Mouse (Mus musculus) MN1 (cell line): ENCODE results near the gene Knl1.

Experiments
- DNase-seq: peaks from one replicate; pipeline ENCODE4 v3.0.0-alpha.2; 2016; ENCODE audit warnings: low spot score

Gene Knl1

GRCm38 (mm10) chr2:119035397-119035745 lies 11.5 kb upstream of the Knl1 start:
- no peak for DNase-seq

- peak; percentile 51 for DNase-seq
Measured at GRCm38 (mm10) chr2:119040882-119041281, 6.0 kb upstream of the Knl1 start.

GRCm38 (mm10) chr2:119045163-119045562 lies 1.8 kb upstream of the Knl1 start:
- DNase-seq = no peak

DNA sequence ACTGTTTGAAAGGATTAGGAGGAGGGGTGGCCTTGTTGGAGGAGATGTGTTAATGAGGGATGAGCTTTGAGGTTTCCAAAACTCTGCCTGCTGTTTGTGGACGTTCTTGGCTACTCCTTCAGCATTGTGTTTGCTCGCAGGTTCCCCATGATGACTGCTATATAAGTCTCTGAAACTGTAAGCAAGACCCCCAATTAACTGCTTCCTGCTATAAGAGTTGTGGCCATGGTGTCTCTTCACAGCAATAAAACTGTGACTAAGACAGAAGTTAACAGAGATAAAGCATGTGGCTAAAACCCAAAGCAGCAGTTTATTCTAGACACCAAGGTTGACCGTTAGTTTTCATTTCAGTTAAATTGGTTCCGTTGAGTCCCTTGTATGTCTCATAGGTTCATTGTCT lies 930 bp downstream of the Knl1 start:
- no peak for DNase-seq

DNA sequence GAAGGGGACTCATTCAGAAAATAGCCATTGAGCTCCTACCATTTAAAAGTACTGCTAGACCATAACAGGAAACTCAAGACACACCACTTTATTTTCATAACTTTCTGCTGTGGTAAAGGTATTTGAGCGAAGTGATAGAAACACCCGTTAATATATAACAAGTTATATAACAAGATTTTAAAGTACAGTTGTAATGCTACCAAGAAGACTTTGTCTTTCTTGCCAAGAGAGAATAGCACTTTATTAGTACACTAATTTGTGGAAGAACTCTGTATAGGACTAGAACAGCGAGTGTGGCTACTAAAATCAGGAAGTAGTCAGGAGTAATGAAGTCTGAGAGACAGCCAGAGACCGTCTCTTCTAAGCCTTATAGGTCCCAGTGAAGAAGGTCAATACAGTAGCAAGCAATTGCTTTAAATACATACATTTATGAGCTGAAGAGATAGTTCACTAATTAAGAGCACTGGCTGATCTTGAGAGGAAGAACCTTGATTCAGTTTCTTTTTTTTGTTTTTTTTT lies 3.3 kb downstream of the Knl1 start:
- DNase-seq = no peak

GRCm38 (mm10) chr2:119060139-119060538 lies 13.2 kb downstream of the Knl1 start:
- DNase-seq = no peak

- DNase-seq = no peak
Measured at GRCm38 (mm10) chr2:119072397-119072796, 25.5 kb downstream of the Knl1 start.

DNA sequence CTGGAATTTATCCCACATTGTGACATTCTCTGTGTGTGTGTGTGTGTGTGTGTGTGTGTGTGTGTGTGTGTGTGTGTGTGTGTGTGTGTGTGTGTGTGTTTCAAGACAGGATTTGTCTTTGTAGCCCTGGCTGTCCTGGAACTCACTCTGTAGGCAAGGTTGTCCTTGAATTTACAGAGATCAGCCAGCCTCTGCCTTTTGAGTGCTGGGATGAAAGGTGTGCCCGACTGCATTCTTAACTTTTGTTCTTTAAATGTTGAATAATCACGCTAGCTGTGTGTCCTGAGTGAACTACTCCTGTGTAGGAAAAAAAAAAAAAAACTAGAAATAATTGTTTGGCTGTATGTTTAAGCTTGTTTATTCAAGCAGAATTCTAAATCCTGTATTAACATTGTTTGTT lies 39.2 kb downstream of the Knl1 start:
- no peak for DNase-seq

DNA sequence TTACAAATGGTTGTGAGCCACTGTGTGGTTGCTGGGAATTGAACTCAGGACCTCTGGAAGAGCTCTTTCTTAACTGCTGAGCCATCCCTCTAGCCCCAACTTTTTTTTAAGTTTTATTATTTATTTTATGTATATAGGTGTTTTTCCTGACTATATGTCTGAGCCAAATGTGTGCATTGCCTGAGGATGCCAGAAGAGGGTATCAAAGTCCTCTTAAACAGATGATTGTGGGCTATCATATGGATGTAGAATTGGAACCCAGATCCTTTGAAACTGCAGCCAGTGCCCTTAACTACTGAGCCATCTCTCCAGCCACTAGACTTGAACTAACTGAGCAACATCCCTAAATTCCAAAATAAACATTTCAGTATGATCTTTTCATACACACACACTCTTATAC lies 54.6 kb downstream of the Knl1 start:
- peak; percentile 16 for DNase-seq

DNA sequence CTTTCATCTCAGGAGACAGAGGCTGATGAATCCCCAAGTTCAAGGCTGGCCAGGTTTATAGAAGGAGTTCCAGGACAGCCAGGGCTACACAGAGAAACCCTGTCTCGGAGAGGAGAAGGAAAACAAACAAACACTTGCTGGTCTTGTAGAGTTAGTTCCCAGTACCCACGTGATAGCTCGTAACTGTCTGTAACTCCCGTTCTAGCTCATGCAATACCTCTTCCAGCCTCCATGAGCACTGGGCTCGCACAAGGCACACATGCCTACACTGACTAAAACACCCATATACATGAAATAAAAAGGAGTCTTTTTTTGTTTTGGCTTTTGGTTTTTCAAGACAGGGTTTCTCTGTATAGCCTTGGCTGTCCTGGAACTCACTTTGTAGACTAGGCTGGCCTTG lies 59.7 kb downstream of the Knl1 start:
- DNase-seq = no peak

DNA sequence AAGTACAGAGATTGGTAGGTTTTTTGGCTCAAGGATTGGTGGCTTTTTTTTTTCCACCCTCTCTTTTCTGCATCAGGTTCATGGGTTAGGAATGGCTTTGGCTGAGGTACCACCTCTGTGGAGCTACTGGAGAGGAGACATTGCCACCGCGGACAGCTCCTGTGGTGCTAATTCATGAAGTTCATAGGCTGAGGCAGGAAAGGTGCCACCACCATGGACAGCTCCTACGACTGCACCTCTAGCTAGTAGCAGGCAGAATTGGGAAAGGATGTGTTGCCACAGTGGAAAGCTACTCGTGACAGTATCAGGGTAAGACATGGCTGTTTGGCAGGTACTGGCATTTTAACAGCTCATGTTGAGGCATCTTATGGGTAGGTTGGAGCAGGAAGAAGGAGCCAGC lies 61.6 kb downstream of the Knl1 start:
- DNase-seq = no peak

DNA sequence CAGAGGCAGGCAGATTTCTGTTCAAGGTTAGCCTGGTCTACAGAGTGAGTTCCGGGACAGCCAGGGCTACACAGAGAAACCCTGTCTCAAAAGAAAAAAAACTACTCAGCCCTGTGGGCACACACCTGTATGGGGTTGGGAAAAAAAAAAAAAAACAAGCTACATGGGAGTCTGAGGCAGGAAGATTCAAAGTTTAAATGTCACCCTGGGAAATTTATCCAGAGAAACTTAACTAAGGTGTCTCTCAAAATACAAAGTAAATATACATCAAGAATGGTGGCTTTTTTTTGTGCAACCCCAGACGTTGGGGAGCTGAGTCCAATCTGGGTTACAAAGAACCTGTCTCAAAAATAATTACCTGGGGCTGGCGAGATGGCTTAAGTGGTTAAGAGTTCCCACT lies 64.1 kb downstream of the Knl1 start:
- no peak for DNase-seq

DNA sequence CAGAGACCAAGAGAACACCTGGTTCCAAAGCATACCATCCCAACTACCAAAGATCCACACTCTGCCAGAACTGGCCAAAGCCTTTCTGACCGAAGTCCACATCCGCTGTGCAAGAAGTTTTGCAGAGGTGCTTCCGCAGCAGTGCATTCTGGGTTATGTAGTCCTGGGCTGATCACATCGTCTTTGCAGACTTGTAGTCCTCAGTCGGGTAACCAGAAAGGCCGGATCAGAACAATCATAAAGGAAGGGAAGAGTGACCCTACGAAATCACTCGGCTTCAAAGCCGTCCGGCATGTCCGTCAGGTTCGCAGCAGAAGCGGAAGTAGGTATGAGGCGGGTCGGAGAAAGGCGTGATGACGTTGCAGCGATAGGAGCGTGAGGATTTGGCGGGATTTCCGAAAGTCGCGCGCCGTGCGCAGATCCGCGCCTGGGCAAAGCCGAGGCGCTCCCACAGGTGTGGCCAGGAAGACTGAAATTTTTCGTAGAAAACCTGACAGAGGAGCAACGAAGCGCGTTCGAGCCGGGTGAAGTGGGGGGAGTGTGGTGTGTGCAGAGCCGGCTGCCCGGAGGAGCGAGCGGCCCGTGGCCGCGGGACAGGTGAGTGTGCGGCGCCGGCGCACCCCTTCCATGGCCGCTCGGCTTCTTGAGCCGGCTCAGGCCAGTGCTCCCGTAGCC lies 65.7 kb downstream of the Knl1 start, which contains the start of gene Rad51:
Rad51 (plus strand) TSS at position 356 of the 675 bp plus-strand sequence.
- peak; percentile 85 for DNase-seq

DNA sequence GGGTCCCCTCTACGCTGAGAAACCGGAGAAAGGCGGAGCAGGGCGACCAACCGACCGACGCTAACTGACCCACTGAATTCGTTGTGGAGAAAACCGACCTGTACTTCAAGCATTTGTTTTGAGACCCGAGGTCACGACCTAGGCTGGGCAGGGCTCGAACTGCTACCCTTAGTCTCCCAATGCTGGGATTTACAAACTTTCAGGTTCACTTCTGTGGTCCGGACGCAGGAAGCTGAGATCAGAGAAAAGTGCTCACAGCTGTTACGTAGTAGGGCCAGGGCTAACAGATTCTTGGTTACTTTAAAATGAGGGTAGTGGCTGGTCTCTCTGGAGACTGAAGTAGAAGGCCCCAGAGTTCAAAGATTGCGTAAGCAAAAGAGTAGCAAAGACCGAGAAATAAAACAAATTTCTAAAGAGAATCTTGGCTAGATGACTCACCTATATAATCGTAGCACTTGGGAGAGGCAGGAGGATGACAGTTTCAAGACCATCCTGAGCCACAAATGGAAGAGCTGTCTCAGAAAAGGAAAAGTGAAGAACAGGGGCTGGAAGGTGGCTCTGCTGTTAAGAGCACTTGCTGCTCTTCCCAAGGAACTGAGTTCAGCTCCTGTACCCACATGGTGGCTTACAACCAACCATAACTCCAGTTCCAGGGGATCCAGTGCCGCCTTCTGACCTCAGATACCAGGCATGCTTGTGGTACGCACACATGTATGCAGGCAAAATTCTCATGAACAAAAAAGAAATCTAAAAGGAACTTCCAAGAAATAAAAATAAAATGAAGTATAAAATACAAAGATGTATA lies 66.4 kb downstream of the Knl1 start:
- no peak for DNase-seq

DNA sequence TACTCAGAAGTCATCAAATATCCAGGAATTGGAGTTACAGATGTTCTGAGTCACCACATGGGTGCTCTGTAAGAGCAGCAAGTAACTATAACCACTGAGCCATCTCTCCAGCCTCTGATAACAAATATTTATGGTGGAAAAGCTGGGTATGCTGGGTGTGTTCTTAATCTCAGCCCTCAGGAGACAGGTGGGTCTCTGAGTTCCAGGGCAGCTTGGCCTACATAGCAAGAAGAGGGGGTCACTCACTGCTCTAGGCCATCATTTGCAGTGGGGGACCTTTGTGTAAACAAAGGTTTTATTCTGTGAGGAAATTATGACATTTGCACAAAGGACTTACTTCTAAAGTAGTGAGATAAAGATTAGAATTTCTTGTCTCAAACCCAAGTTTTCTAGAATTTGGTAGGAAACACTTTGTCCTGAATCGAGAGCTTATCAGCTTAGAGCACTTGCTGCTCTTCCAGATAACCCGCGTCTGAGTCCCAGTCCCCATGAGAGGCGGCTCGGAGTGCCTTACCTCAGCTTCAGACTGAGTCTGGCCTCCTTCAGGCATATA lies 89.5 kb downstream of the Knl1 start:
- no peak for DNase-seq

DNA sequence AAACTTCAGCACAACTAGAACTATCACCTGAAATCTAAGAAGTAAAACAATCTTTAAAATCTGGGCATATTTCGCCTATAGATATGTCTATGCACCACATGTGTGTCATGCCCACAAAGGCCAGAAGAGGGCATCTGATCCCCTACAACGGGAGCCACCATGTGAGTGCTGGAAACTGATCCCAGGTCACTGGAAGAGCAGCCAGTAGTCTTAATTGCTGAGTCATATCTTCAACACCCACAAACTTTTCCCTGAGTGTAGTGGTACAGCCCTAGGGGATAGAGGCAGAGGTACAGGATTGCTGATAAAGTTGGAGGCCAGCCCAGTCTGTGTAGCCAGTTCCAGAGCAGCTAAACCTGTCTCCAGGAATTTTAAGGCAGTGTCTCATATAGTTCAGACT lies 98.3 kb downstream of the Knl1 start:
- peak; percentile 9 for DNase-seq

- DNase-seq = no peak
Measured at GRCm38 (mm10) chr2:119146435-119146834, 99.5 kb downstream of the Knl1 start.

GRCm38 (mm10) chr2:119147160-119147678 lies 100.3 kb downstream of the Knl1 start:
- DNase-seq = peak; percentile 49

DNA sequence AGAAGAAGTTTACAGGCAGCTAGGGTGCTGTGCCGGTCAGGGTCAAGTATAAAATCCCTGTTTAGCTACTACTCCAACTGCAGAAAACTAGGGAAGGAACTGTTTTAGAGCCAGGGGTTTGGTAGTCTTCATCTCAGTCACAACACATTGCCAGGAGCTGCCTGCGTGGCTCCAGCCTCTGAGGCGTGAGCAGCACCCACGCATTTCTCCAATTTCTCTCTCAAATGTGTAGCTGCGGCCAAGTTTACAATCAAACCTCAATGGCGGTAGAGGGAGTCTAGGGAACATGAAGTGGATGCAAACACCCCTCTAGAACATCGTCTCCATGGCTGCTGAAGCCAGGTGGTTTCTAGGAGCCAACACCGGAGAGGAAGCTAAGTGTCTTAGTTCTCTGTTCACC lies 100.9 kb downstream of the Knl1 start:
- no peak for DNase-seq

DNA sequence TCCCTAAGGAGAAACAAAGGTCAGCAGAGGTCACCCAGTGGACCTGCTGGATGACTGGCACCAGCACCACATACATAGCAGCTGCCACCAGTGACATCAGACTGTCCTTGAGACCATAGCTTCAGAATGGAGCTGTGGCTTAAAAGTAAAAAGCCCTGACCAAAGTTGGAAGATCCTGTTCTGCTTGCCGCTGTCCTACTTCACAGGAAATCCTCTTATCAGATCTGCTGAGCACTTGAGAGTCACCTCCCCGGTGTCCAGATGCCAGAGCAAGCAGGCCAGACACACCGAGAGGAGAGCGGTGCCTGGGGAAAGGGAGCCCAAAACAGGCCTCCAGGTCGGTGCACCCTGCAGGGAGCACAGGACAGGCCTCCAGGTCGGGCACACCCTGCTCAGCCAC lies 105.3 kb downstream of the Knl1 start:
- DNase-seq = peak; percentile 53

- DNase-seq = no peak
Measured at GRCm38 (mm10) chr2:119154683-119155082, 107.8 kb downstream of the Knl1 start.
